Mouse (Mus musculus) bone marrow macrophage, adult 2 months (primary cell): ENCODE results near the gene Ttc28. TPM values are rescaled to one million over a fixed set of nuclear protein-coding genes. Genes with fewer than 3 reads are reported as not detected.
"Not testable (repeated sequence)": the region's sequence is repeated elsewhere in the genome, so short reads cannot be mapped to it uniquely, and the experiment has no call there.

Experiments used
- H3K27ac ChIP-seq: 2 replicates; pipeline ENCODE4 v1.5.1; 2012; ENCODE audit warnings: low read depth, low read length; ENCODE audit not compliant: insufficient read depth
- H3K4me1 ChIP-seq: 2 replicates; pipeline ENCODE4 v1.6.1; 2012; ENCODE audit warnings: low read length; ENCODE audit not compliant: control insufficient read depth, insufficient read depth
- H3K4me3 ChIP-seq: 2 replicates; pipeline ENCODE4 v1.5.1; 2012; ENCODE audit warnings: mild to moderate bottlenecking, low read length, moderate library complexity; ENCODE audit not compliant: insufficient read depth
- CTCF ChIP-seq: IDR thresholded peaks from 2 replicates; pipeline ENCODE4 v1.5.1; 2012; ENCODE audit warnings: low read depth, mild to moderate bottlenecking, low read length, moderate library complexity
- POLR2A ChIP-seq: IDR thresholded peaks from 2 replicates; pipeline ENCODE4 v1.6.1; 2012; ENCODE audit warnings: mild to moderate bottlenecking, low read depth, low read length, borderline replicate concordance
- polyA plus RNA-seq: library from polyadenylated mRNA; stranded (reverse); fragments of >200 nt; gene quantifications from 2 replicates; pipeline ENCODE4 v1.2.4, GENCODE M21; 2012; ENCODE audit not compliant: missing spikeins, insufficient read depth, insufficient read length

The Ttc28 gene
- polyA plus RNA-seq, 1 experiment: 1.7 TPM

GRCm38 (mm10) chr5:110852990-110853389 lies 26.6 kb upstream of the Ttc28 start:
- no peak for TF ChIP-seq CTCF
- TF ChIP-seq POLR2A: no peak
- no peak overlapping the region for H3K4me3 ChIP-seq
- no peaks in the 10 kb centered on the region for H3K4me1 ChIP-seq
- no peak overlapping the region for H3K27ac ChIP-seq

GRCm38 (mm10) chr5:110857091-110857490 lies 22.5 kb upstream of the Ttc28 start:
- peaks cover 4% of the 10 kb centered on the region; the same call in 1 of the 2 replicates for H3K4me1 ChIP-seq
- H3K27ac ChIP-seq: no peak overlapping the region
- TF ChIP-seq POLR2A (no peak), CTCF (no peak)
- no peak overlapping the region for H3K4me3 ChIP-seq

GRCm38 (mm10) chr5:110859013-110859650 lies 20.5 kb upstream of the Ttc28 start:
- Histone ChIP-seq H3K4me1 (peaks cover 4% of the 10 kb centered on the region; the same call in 1 of the 2 replicates), H3K27ac (no peak overlapping the region), H3K4me3 (no peak overlapping the region)
- TF ChIP-seq POLR2A (no peak), CTCF (no peak)

GRCm38 (mm10) chr5:110860445-110860844 lies 19.2 kb upstream of the Ttc28 start:
- TF ChIP-seq POLR2A: no peak
- no peak for TF ChIP-seq CTCF

GRCm38 (mm10) chr5:110868460-110868859 lies 11.1 kb upstream of the Ttc28 start:
- no peak overlapping the region for H3K27ac ChIP-seq
- no peak for TF ChIP-seq CTCF
- no peak overlapping the region for H3K4me3 ChIP-seq
- no peaks in the 10 kb centered on the region for H3K4me1 ChIP-seq

More at GRCm38 (mm10) chr5:110860445-110860844, 19.2 kb upstream of the Ttc28 start:
- Histone ChIP-seq H3K27ac (no peak overlapping the region), H3K4me1 (peaks cover 4% of the 10 kb centered on the region; the same call in 1 of the 2 replicates), H3K4me3 (no peak overlapping the region)

DNA sequence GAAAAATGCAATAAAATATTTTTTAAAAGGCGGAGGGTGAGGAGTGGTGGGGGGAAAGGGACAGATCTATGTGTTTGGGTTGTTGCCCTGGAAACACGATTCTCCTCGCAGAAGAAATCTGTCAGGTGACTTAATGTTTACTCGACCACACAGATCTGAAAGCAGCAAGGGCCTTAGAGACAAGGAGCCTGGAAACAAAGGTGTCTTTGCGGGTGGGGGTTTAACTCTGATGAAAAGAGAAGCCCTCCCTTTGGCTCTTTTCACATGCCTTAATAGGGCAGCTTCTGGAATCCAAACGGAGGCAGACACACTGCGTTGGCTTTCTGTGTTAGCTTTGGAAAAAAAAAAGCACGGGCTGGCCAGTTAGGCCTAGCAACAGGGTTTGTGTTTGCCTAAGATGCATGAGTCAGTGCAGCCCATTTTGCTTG lies 10.3 kb upstream of the Ttc28 start:
- Histone ChIP-seq H3K27ac (no peak overlapping the region), H3K4me3 (no peak overlapping the region), H3K4me1 (no peaks in the 10 kb centered on the region)
- TF ChIP-seq CTCF (no peak), POLR2A (no peak)

- no peak overlapping the region for H3K4me3 ChIP-seq
- no peak overlapping the region for H3K27ac ChIP-seq
- H3K4me1 ChIP-seq: no peaks in the 10 kb centered on the region
- no peak for TF ChIP-seq POLR2A
- no peak for TF ChIP-seq CTCF
Observed at GRCm38 (mm10) chr5:110873160-110873559, 6.4 kb upstream of the Ttc28 start.

DNA sequence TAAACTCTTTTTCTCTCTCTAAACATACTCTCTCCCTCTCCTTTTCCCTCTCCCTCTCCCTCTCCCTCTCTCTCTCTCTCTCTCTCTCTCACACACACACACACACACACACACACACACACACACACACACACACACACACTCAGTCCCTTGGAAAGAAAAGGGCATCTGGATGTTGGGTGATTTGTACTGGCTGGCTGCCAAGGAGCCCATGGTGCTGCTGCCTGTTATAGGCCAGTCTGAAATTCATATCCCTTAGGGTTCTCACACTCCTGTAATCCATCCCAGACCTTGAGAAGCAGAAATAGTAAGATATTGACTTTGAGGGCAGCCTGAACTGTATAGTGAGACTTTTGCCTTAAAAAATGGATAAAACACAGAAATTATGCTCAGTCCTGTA lies 4.9 kb upstream of the Ttc28 start:
- H3K4me3 ChIP-seq: no peak overlapping the region
- no peak overlapping the region for H3K27ac ChIP-seq
- no peaks in the 10 kb centered on the region for H3K4me1 ChIP-seq
- TF ChIP-seq POLR2A (no peak), CTCF (no peak)

DNA sequence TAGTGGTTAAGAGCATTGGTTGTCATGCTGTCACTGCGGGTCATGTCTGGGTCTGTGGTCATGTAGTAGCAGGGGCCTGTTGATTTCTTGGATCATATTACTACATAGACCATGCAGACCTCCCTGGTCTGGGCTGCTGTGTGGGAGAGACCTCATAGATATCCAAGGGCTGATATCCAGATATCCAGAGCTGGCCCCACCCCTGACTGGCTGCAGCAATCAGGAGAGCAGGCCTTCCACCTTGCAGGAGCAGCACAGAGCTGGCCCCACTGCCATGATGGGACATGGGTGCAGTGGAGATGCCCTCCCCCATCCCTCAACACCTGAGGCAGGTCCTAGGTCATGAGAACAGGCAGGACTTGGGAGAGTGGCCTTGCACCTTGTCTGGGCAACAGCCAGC lies 4.3 kb upstream of the Ttc28 start:
- Histone ChIP-seq H3K4me3 (no peak overlapping the region), H3K4me1 (no peaks in the 10 kb centered on the region), H3K27ac (no peak overlapping the region)
- TF ChIP-seq CTCF (no peak), POLR2A (no peak)

DNA sequence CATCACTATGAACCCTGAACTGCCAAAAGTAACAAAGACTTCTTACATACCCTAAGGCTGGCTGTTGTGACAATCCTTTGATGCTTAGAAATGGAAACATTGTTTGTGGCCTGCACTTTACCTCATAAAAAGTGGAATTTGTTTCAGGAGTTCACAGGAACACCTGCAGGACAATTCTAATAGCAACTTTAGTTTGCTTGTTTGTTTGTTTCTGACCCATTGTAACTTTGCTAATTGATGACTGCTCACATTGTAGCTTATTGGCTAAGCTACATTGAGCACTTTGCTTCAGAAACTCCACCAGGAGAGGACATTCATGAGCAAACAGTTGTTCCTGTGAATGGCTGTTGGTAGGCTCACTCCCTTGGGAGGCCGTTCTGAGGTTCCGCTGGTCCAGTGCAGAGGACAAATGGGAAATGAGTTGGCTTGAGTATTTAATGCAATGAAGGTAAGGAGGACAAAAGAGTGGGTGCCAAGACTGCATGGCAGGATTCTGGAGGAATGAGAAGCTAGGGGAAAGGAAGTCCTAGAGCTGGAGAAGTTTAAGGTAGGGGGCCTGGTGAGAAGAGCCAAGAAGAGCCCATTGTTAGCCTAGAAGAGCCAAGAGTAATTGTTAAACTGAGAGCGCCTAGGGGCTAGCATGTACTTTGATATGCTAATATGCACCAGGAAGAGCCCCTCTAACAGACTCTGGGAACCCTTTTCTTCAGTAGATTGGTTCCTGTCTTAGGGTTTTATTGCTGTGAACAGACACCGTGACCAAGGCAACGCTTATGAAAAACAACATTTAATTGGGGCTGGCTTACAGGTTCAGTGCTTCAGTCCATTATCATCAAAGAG lies 1.7 kb upstream of the Ttc28 start:
- no peak overlapping the region for H3K27ac ChIP-seq

GRCm38 (mm10) chr5:110878526-110878925 lies 1.1 kb upstream of the Ttc28 start:
- H3K4me3 ChIP-seq, H3K27ac ChIP-seq, H3K4me1 ChIP-seq: not testable (repeated sequence)

More for the DNA sequence above, 1.7 kb upstream of the Ttc28 start:
- no peak overlapping the region for H3K4me3 ChIP-seq
- no peak for TF ChIP-seq POLR2A
- no peak for TF ChIP-seq CTCF
- H3K4me1 ChIP-seq: no peaks in the 10 kb centered on the region
